Mouse (Mus musculus) small intestine, adult 2 months (tissue): Measurements from ENCODE around the gene Trim11. TPM values are rescaled to one million over a fixed set of nuclear protein-coding genes. Genes with fewer than 3 reads are reported as not detected.
A peak's percentile ranks its signal among the peaks of the same experiment; 100 is the strongest.

Source experiments
- H3K27ac ChIP-seq: fragments of 200-500 bp; 2 replicates; pipeline ENCODE4 v1.5.1; 2012; ENCODE audit warnings: low read depth, low read length, control low read depth, inconsistent platforms; ENCODE audit not compliant: insufficient read depth
- H3K27me3 ChIP-seq: fragments of 200-500 bp; 2 replicates; pipeline ENCODE4 v1.6.1; 2012; ENCODE audit warnings: mild to moderate bottlenecking, moderate library complexity, low read length, inconsistent platforms; ENCODE audit not compliant: control insufficient read depth, insufficient read depth
- H3K36me3 ChIP-seq: fragments of 200-500 bp; 2 replicates; pipeline ENCODE4 v1.6.1; 2012; ENCODE audit warnings: mild to moderate bottlenecking, low read length, control low read depth, inconsistent platforms; ENCODE audit not compliant: control insufficient read depth, insufficient read depth
- H3K4me1 ChIP-seq: fragments of 200-500 bp; 2 replicates; pipeline ENCODE4 v1.6.1; 2012; ENCODE audit warnings: low read length, inconsistent platforms, mixed read lengths; ENCODE audit not compliant: control insufficient read depth, insufficient read depth, insufficient read length
- H3K4me3 ChIP-seq: fragments of 200-500 bp; 2 replicates; pipeline ENCODE4 v1.5.1; 2012; ENCODE audit warnings: low read depth, mild to moderate bottlenecking, control low read depth, inconsistent platforms, low read length, moderate library complexity
- CTCF ChIP-seq: fragments of 200-500 bp; IDR thresholded peaks from 2 replicates; pipeline ENCODE4 v1.5.1; 2012; ENCODE audit warnings: low read depth, mild to moderate bottlenecking, control low read depth, inconsistent platforms, low read length, moderate library complexity, mixed read lengths; ENCODE audit not compliant: insufficient replicate concordance, insufficient read length; ENCODE audit errors: extremely low read depth
- POLR2A ChIP-seq: fragments of 200-500 bp; IDR thresholded peaks from 2 replicates; pipeline ENCODE4 v1.6.1; 2012; ENCODE audit warnings: low read depth, mild to moderate bottlenecking, control low read depth, inconsistent platforms, low read length, moderate library complexity
- WGBS: fragments of 180-500 bp; shearing (Covaris S2); methylation state at CpG from one replicate; pipeline ENCODE4 v1.1.7; 2018; 5-methylcytosine and 5-hydroxymethylcytosine counted together
- polyA plus RNA-seq: library from polyadenylated mRNA; depleted of rRNA; stranded (reverse); fragments of >200 nt; gene quantifications from 2 replicates; pipeline ENCODE4 v1.2.3, GENCODE M21; 2012

Gene Trim11
- polyA plus RNA-seq, 1 experiment, result 22.6 TPM

DNA sequence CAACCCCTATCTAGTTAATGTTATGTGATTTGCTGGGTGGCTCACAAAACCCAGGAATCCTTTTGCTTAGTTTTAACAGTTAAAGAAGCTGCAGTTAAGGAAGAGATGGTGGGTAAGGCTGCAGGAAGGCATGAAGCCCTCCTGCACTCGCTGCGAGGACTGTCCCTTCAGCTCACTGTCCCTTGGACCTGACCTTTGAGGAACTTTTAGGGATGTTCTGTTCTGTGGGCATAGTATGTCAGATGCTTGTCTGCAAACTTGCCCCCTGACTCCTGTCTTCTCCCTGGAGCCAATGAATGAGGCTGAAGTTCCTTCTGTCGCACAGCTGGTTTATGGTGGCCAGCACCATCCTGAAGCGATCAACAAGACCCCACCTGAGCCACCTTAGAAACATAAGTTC lies 11.3 kb downstream of the Trim11 start:
- Histone ChIP-seq H3K4me3 (no peak overlapping the region), H3K27me3 (0 out of 2 replicates have a peak, but pooled peaks cover under 1% of the 10 kb centered on the region), H3K4me1 (peaks cover 5% of the 10 kb centered on the region), H3K36me3 (peaks cover 50% of the 10 kb centered on the region), H3K27ac (no peak overlapping the region)
- TF ChIP-seq POLR2A, result no peak
- no peak for TF ChIP-seq CTCF
- 95% methylated on average over 4 of the region's 4 CpGs for WGBS

DNA sequence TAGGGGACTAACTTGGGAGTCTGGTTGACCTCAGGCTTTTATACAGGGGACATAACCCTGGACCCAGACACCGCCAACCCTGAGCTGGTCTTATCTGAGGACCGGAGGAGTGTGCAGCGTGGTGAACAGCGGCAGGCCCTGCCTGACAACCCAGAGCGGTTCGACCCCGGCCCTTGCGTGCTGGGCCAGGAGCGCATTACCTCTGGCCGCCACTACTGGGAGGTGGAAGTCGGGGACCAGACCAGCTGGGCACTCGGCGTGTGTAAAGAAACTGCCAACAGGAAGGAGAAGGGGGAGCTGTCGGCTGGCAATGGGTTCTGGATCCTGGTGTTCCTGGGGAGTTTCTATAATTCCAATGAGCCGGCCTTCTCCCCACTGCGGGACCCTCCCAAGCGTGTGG lies 12.2 kb downstream of the Trim11 start:
- Histone ChIP-seq H3K27me3 (0 out of 2 replicates have a peak, but pooled peaks cover 4% of the 10 kb centered on the region), H3K4me1 (peaks cover 11% of the 10 kb centered on the region), H3K4me3 (no peak overlapping the region), H3K36me3 (peaks cover 40% of the 10 kb centered on the region), H3K27ac (no peak overlapping the region)
- TF ChIP-seq CTCF, result no peak
- TF ChIP-seq POLR2A, result no peak
- 89% methylated on average over 17 of the region's 17 CpGs for WGBS

DNA sequence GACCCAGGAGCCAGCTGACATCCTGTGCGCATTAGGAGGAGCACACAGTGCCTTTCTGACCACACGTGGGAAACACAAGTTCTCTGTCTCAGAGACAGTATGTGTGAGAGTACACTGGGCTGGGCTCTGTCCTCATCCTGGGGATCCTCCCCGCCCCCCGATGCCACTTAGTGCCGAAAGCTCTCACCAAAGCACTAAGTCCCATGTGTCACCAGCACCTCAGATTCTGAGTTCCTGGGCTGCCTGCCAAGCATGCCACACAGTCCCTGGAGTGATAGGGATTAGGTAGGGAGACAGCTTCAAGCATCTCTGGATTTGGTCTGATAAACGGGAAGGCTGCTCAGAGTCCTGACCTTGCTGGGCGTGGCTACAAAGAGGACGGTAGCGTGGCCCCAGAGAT lies 12.9 kb downstream of the Trim11 start:
- H3K36me3 ChIP-seq, result peaks cover 37% of the 10 kb centered on the region
- peaks cover 12% of the 10 kb centered on the region for H3K4me1 ChIP-seq
- no peak overlapping the region for H3K27ac ChIP-seq
- 0 out of 2 replicates have a peak, but pooled peaks cover 4% of the 10 kb centered on the region for H3K27me3 ChIP-seq
- TF ChIP-seq POLR2A, result no peak
- no peak for TF ChIP-seq CTCF
- 63% methylated on average over 9 of the region's 9 CpGs for WGBS
- no peak overlapping the region for H3K4me3 ChIP-seq

GRCm38 (mm10) chr11:58991911-58992310 lies 14.0 kb downstream of the Trim11 start:
- no peak overlapping the region for H3K4me3 ChIP-seq
- H3K36me3 ChIP-seq, result peaks cover 32% of the 10 kb centered on the region
- TF ChIP-seq POLR2A, result no peak
- no peak for TF ChIP-seq CTCF
- peaks cover 12% of the 10 kb centered on the region for H3K4me1 ChIP-seq
- WGBS, result 66% methylated on average over 3 of the region's 3 CpGs
- H3K27ac ChIP-seq, result no peak overlapping the region
- H3K27me3 ChIP-seq, result 0 out of 2 replicates have a peak, but pooled peaks cover 4% of the 10 kb centered on the region

DNA sequence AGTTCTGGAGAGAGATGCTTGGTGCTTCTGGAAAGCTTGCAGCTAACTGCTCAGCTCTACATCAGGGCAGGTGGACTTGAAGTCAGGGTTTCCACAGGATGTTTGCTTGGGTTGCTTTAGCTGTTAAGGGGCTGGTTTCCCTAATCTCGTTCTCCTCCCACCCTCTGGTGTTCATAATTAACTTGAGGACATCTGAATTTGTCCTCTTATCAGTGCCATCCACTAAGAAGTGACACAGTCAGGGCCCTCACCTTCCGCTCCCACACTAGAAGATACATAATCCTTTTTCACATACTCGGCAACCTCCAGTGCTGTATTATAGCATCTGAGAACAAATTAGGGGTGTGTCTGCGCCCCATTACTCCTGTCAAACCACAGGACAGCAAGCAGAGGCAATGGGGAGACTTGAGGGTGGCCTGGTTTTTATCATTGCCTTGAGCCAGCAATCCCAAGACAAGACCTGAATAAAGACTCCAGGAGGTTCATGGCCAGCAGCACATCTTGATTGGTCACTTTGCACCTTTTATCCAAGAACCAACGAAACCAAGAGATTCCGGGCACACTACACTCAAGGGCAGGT lies 15.3 kb downstream of the Trim11 start:
- Histone ChIP-seq H3K36me3 (peaks cover 23% of the 10 kb centered on the region), H3K4me3 (no peak overlapping the region), H3K27me3 (0 out of 2 replicates have a peak, but pooled peaks cover 4% of the 10 kb centered on the region), H3K4me1 (peaks cover 12% of the 10 kb centered on the region), H3K27ac (no peak overlapping the region)
- 50% methylated on average over 6 of the region's 6 CpGs for WGBS
- TF ChIP-seq CTCF, result no peak
- no peak for TF ChIP-seq POLR2A

DNA sequence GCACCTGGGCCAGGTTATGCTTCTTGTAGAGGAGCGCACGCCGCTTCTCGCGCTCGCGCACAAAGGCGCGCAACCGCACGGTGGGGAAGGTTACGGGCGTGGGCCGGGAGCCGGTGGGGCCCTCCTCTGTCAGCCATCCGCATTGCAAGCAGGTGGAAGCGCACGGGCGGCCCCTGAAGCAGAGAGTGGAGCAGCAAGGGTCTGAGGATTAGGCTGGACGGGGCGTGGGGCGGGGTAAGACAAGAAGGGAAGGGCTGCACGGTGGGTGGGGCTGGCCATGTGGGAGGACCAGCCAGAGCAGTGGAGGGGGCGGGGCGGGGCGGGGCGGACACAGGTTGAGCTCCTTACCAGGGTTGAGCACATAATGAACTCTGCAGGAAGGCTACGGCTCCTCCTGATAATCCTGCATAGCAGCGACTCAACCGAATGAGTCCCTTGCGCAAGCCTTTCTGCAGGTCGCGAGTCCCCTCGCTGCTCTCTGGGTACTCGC lies 16.5 kb downstream of the Trim11 start:
- H3K36me3 ChIP-seq, result peaks cover 12% of the 10 kb centered on the region
- 0 out of 2 replicates have a peak, but pooled peaks cover 4% of the 10 kb centered on the region for H3K27me3 ChIP-seq
- TF ChIP-seq POLR2A, result 0 out of 2 replicates have a peak, but pooled peaks have one; percentile 16
- TF ChIP-seq CTCF, result no peak
- H3K27ac ChIP-seq, result no peak overlapping the region
- WGBS, result 3% methylated on average over 33 of the region's 35 CpGs
- peaks cover 12% of the 10 kb centered on the region for H3K4me1 ChIP-seq
- peak overlapping the region; percentile 60 for H3K4me3 ChIP-seq

DNA sequence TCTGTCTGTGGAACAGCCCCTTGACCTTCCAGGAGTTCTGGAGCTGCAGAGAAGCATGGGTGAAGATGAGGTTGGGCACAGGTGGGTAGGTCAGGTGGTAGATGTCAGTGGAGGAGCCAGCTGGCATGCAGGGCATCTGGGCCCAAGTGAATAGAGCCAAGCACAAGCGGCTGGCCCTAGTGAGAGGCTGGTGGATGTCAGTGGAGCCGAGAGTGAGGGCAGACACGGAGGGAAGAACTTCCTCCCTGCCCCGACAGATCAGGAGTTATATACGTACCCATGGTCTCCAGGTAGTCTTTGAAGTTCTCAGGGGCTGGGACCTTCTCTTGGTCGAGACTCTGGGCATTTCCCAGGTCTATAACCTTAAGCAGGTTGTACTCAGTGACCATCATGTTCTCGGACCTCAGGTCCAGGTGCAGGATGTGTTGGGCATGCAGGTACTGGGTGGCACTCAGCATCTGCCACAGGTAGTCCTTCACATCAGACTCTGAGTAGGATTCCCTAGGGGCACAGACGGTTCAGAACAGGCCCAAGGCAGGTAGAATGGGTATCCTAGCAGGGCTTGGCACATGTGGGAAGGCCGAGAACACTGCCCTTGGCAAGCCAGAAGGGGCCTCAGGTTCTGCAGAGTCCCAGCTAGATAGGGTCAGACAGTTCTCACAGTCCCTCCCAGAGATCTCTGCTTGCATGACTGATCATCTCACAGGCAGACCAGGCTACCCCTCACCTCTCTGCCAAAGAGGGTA lies 17.3 kb downstream of the Trim11 start:
- Histone ChIP-seq H3K27ac (no peak overlapping the region), H3K4me1 (peaks cover 12% of the 10 kb centered on the region), H3K27me3 (0 out of 2 replicates have a peak, but pooled peaks cover 4% of the 10 kb centered on the region), H3K4me3 (no peak overlapping the region), H3K36me3 (peaks cover 4% of the 10 kb centered on the region; the same call in 1 of the 2 replicates)
- no peak for TF ChIP-seq POLR2A
- 82% methylated on average over 9 of the region's 9 CpGs for WGBS
